Mouse (Mus musculus): ENCODE data around the gene Chd3. TPM values are rescaled to one million over a fixed set of nuclear protein-coding genes. Genes with fewer than 3 reads are reported as not detected.

Gene Chd3
- polyA plus RNA-seq, 2 experiments: 97.8 to 425 TPM

- TF ChIP-seq POLR2A (IDR thresholded peaks at IDR 0.05; ENCODE audit: borderline replicate concordance, extremely low read depth, insufficient read depth, insufficient read length): no peak
- 92% methylated on average over 16 of the region's 16 CpGs for WGBS
- H3K4me1 ChIP-seq (ENCODE audit: control insufficient read depth, insufficient read depth, low read length): peaks cover 21% of the 10 kb centered on the region
- H3K36me3 ChIP-seq (ENCODE audit: control insufficient read depth, insufficient read depth, low read length): peaks cover 34% of the 10 kb centered on the region
- ATAC-seq (ENCODE audit: low FRiP score, low read depth) (no peak), DNase-seq (ENCODE audit: low spot score) (no peak)
- H3K4me2 ChIP-seq (replicated peaks; ENCODE audit: low read depth, low read length, severe bottlenecking): no peak overlapping the region
- no peak overlapping the region for H3K9ac ChIP-seq (ENCODE audit: low read depth, low read length, severe bottlenecking)
- H3K9me3 ChIP-seq (ENCODE audit: control insufficient read depth, low read length): no peaks in the 10 kb centered on the region
- no peaks in the 10 kb centered on the region for H3K27me3 ChIP-seq (ENCODE audit: control insufficient read depth, insufficient read depth, low read length)
- no peak overlapping the region for H3K27ac ChIP-seq (replicated peaks; ENCODE audit: low read depth, low read length)
- no peak overlapping the region for H3K4me3 ChIP-seq (replicated peaks; ENCODE audit: low read length)
Observed at GRCm38 (mm10) chr11:69373223-69373965, 4.2 kb upstream of the Chd3 start.

DNA sequence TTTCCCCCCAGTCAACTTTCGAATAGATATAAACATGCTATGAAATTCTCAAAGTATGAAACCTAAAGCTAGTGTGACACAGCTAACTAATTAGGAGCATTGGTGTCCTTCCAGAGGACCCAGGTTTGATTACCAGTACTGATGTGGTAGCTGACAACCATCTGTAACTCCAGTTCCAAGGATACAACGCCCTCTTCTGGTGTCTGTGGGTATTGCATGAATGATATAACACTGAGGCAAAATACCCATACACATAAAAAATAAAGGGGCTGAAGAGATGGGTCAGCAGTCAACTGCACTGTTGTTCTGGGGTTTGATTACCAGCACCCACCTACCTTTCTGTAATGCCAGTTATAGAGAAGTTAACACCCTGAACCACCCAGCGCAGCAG lies 3.6 kb upstream of the Chd3 start:
- TF ChIP-seq POLR2A (IDR thresholded peaks at IDR 0.05; ENCODE audit: borderline replicate concordance, extremely low read depth, insufficient read depth, insufficient read length): no peak
- no peak overlapping the region for H3K9ac ChIP-seq (ENCODE audit: low read depth, low read length, severe bottlenecking)
- no peak overlapping the region for H3K4me2 ChIP-seq (replicated peaks; ENCODE audit: low read depth, low read length, severe bottlenecking)
- 0 out of 2 replicates have a peak overlapping the region, but pooled peaks have one; percentile 38 for H3K27ac ChIP-seq (replicated peaks; ENCODE audit: low read depth, low read length)
- H3K4me3 ChIP-seq (replicated peaks; ENCODE audit: low read length): no peak overlapping the region
- H3K9me3 ChIP-seq (ENCODE audit: control insufficient read depth, low read length): no peaks in the 10 kb centered on the region
- H3K36me3 ChIP-seq (ENCODE audit: control insufficient read depth, insufficient read depth, low read length): peaks cover 31% of the 10 kb centered on the region
- ATAC-seq (ENCODE audit: low FRiP score, low read depth) (no peak), DNase-seq (ENCODE audit: low spot score) (no peak)
- 65% methylated on average over 3 of the region's 3 CpGs for WGBS
- no peaks in the 10 kb centered on the region for H3K27me3 ChIP-seq (ENCODE audit: control insufficient read depth, insufficient read depth, low read length)
- peaks cover 21% of the 10 kb centered on the region for H3K4me1 ChIP-seq (ENCODE audit: control insufficient read depth, insufficient read depth, low read length)

DNA sequence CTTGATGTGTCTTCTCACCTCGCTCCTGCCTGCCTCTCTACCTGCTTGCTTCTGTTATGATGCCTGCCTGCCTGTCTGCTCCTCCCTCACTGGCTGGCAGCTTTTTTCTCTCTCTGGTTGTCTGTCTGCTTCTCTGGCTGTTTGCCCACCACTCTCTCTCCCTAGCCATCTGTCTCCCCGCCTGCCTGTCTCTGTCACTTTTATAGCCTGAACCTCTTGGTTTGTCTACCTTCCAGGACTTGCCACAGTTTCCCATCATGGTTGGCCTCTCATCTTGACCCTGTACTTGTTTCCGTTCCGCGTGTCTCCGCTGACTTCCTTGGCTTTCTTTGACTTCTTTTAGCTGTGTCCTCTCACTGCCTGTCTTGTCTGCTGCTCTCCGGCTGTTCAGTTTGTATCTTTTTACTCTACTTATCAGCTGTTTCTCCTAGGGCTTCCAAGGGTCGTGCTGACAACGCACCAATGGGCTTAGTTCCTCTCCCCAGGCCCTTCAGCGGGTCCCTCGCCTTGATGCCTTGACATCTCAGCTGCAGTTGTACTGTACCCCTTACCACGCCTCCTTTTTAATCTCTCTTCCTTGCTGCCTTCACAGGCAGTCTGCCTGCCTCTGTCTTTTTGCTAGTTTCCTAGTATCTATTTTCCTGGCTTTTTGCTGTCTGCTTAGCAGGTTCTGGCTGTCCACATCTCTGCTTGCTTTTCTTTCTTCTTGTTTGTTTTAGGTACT lies 3.0 kb upstream of the Chd3 start:
- no peaks in the 10 kb centered on the region for H3K27me3 ChIP-seq (ENCODE audit: control insufficient read depth, insufficient read depth, low read length)
- H3K27ac ChIP-seq (replicated peaks; ENCODE audit: low read depth, low read length): 0 out of 2 replicates have a peak overlapping the region, but pooled peaks have one; percentile 43
- H3K4me3 ChIP-seq (replicated peaks; ENCODE audit: low read length): no peak overlapping the region
- no peak overlapping the region for H3K9ac ChIP-seq (ENCODE audit: low read depth, low read length, severe bottlenecking)
- ATAC-seq (ENCODE audit: low FRiP score, low read depth): no peak
- WGBS: 61% methylated on average over 12 of the region's 12 CpGs
- no peak for TF ChIP-seq POLR2A (IDR thresholded peaks at IDR 0.05; ENCODE audit: borderline replicate concordance, extremely low read depth, insufficient read depth, insufficient read length)
- peaks cover 26% of the 10 kb centered on the region for H3K36me3 ChIP-seq (ENCODE audit: control insufficient read depth, insufficient read depth, low read length)
- H3K4me2 ChIP-seq (replicated peaks; ENCODE audit: low read depth, low read length, severe bottlenecking): no peak overlapping the region
- no peak for DNase-seq (ENCODE audit: low spot score)
- no peaks in the 10 kb centered on the region for H3K9me3 ChIP-seq (ENCODE audit: control insufficient read depth, low read length)
- peaks cover 21% of the 10 kb centered on the region for H3K4me1 ChIP-seq (ENCODE audit: control insufficient read depth, insufficient read depth, low read length)

- no peaks in the 10 kb centered on the region for H3K27me3 ChIP-seq (ENCODE audit: control insufficient read depth, insufficient read depth, low read length)
- H3K4me3 ChIP-seq (replicated peaks; ENCODE audit: low read length): no peak overlapping the region
- H3K9me3 ChIP-seq (ENCODE audit: control insufficient read depth, low read length): no peaks in the 10 kb centered on the region
- no peak overlapping the region for H3K4me2 ChIP-seq (replicated peaks; ENCODE audit: low read depth, low read length, severe bottlenecking)
- no peak overlapping the region for H3K9ac ChIP-seq (ENCODE audit: low read depth, low read length, severe bottlenecking)
- ATAC-seq (ENCODE audit: low FRiP score, low read depth) (no peak), DNase-seq (ENCODE audit: low spot score) (no peak)
- WGBS: 55% methylated on average over 12 of the region's 12 CpGs
- peaks cover 23% of the 10 kb centered on the region for H3K36me3 ChIP-seq (ENCODE audit: control insufficient read depth, insufficient read depth, low read length)
- no peak for TF ChIP-seq POLR2A (IDR thresholded peaks at IDR 0.05; ENCODE audit: borderline replicate concordance, extremely low read depth, insufficient read depth, insufficient read length)
- H3K27ac ChIP-seq (replicated peaks; ENCODE audit: low read depth, low read length): 0 out of 2 replicates have a peak overlapping the region, but pooled peaks have one; percentile 70
- H3K4me1 ChIP-seq (ENCODE audit: control insufficient read depth, insufficient read depth, low read length): peaks cover 21% of the 10 kb centered on the region
Observed at GRCm38 (mm10) chr11:69371601-69372000, 2.4 kb upstream of the Chd3 start.

GRCm38 (mm10) chr11:69370817-69371215 lies 1.6 kb upstream of the Chd3 start:
- DNase-seq (ENCODE audit: low spot score): peak; percentile 6
- WGBS: 29% methylated on average over 9 of the region's 9 CpGs

More at GRCm38 (mm10) chr11:69370817-69371215, 1.6 kb upstream of the Chd3 start:
- no peak for ATAC-seq (ENCODE audit: low FRiP score, low read depth)
- TF ChIP-seq POLR2A (IDR thresholded peaks at IDR 0.05; ENCODE audit: borderline replicate concordance, extremely low read depth, insufficient read depth, insufficient read length): no peak
- H3K4me1 ChIP-seq (ENCODE audit: control insufficient read depth, insufficient read depth, low read length): peaks cover 25% of the 10 kb centered on the region
- peaks cover 23% of the 10 kb centered on the region for H3K36me3 ChIP-seq (ENCODE audit: control insufficient read depth, insufficient read depth, low read length)
- H3K9ac ChIP-seq (ENCODE audit: low read depth, low read length, severe bottlenecking): 0 out of 2 replicates have a peak overlapping the region, but pooled peaks have one; percentile 21
- no peaks in the 10 kb centered on the region for H3K9me3 ChIP-seq (ENCODE audit: control insufficient read depth, low read length)
- no peaks in the 10 kb centered on the region for H3K27me3 ChIP-seq (ENCODE audit: control insufficient read depth, insufficient read depth, low read length)
- H3K4me3 ChIP-seq (replicated peaks; ENCODE audit: low read length): 0 out of 2 replicates have a peak overlapping the region, but pooled peaks have one; percentile 2
- H3K27ac ChIP-seq (replicated peaks; ENCODE audit: low read depth, low read length): peak overlapping the region; percentile 70
- H3K4me2 ChIP-seq (replicated peaks; ENCODE audit: low read depth, low read length, severe bottlenecking): peak overlapping the region; percentile 30
